Mouse (Mus musculus): Measurements from ENCODE around the gene Gpr25.

Gpr25 gene

DNA sequence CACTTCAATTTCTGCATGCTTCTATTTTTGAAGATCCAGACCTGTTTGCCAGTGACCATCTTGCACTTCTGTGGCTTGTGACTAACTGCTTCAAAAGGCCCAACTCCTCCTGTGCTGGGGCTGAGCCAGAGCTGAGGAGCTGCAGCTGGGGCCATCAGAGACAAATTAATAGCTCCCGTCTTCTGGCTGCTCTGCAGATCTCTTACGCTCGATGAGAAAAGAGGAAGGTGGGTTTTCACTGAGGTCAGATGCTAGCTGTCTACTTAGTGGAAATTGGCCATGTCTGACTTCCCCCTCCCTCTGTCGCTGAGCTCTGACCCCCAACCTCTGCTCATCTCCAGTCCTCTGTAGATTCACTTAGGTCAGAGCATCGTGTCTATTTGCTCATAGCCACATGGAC lies 11.0 kb downstream of the Gpr25 start:
- TF ChIP-seq GATA4 (IDR thresholded peaks at IDR 0.05; ENCODE audit: insufficient replicate concordance, low read length) = no peak

DNA sequence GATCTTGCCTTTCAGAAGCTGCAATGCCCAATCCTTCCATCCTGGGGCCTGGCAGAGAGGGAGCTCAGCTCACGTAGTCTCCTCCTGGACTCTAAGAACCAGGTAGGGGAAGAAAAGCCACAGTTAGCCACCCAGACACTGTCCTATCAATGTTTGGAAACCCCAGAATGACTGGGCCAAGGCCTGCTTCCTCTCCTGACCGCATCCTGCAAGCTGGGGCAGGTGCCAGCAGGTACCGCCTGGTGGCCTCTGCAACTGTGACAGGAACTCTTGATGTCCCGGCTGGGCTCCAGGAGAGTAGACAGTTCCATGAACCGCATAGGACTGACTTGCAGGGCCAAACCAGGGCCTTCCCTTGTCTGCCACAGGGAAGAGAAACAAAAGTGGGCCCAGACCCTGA lies 13.3 kb downstream of the Gpr25 start:
- no peak for TF ChIP-seq GATA4 (IDR thresholded peaks at IDR 0.05; ENCODE audit: insufficient replicate concordance, low read length)

DNA sequence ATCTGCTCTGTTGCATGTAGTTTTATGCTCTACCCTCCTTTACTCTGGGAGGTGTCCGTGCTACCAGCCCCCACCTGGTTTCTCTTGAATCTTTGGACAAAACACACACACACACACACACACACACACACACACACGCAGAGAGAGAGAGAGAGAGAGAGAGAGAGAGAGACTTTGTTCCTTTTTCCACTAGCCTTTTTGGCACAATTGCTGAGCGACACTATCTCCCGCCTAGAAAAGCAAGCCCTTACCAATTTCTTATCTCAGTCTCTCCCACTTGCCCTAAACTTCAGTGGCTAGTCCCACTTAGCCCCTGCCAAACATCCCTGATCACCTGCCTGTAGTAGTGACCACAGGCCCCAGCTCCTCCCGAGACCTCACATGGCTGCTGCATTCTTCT lies 16.2 kb downstream of the Gpr25 start:
- TF ChIP-seq GATA4 (IDR thresholded peaks at IDR 0.05; ENCODE audit: insufficient replicate concordance, low read length) = no peak

DNA sequence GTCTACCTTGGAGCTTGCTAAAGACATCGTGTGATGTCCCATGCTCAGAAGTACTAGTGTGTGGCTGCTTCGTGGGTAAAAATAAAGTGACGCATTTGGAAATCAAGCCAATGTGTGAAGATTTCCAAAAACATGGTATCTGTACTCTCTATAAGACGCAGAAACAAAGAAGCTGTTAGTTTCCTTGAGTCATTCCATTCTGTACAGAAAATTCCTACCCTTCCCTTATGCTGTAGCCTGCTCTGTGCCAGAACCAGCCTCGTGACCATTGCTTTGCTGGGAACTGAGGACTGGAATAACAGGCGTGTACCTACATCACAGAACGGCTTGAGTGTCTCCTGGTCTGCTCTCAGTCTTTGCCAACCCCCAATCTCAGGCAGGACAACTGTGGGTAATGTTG lies 18.9 kb downstream of the Gpr25 start:
- no peak for TF ChIP-seq GATA4 (IDR thresholded peaks at IDR 0.05; ENCODE audit: insufficient replicate concordance, low read length)

DNA sequence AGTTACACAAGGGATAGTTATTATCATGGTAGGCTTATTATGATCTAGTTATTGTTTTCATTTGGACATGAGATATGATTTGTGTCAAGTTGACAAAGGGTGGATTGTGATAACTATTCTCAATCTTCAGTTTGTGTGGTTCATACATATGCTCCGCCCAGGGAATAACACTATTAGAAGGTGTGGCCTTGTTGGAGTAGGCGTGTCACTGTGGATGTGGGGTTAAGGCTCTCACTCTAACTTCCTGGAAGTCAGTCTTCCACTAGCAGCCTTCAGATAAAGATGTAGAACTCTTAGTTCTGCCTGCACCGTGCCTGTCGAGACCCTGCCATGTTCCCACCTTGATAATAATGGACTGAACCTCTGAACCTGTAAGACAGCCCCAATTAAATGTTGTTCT lies 22.2 kb downstream of the Gpr25 start:
- TF ChIP-seq GATA4 (IDR thresholded peaks at IDR 0.05; ENCODE audit: insufficient replicate concordance, low read length) = no peak

DNA sequence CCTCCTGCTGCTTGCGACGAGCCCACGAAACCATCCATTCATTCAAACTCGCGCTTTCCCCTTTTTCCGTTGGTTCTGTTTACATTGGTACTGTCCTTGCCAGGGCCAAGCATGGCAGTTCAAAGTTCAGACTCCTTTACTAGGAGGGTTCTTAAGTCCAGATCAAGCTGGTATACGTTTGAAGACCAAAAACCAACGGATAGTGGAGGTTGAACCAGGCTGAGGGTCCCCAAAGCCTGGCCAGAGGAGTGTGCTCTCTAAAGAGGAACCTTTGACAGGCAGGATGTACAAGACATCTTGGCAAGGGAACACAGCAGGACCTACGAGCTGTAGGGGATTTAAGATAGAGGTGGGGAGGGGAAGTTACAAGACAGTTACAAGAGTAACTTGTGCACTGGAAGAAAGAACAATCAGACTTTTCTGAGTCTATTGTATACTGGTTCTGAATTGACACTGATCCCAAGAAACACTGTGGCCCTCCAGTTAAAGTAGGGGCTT lies 26.0 kb downstream of the Gpr25 start:
- no peak for TF ChIP-seq GATA4 (IDR thresholded peaks at IDR 0.05; ENCODE audit: insufficient replicate concordance, low read length)

DNA sequence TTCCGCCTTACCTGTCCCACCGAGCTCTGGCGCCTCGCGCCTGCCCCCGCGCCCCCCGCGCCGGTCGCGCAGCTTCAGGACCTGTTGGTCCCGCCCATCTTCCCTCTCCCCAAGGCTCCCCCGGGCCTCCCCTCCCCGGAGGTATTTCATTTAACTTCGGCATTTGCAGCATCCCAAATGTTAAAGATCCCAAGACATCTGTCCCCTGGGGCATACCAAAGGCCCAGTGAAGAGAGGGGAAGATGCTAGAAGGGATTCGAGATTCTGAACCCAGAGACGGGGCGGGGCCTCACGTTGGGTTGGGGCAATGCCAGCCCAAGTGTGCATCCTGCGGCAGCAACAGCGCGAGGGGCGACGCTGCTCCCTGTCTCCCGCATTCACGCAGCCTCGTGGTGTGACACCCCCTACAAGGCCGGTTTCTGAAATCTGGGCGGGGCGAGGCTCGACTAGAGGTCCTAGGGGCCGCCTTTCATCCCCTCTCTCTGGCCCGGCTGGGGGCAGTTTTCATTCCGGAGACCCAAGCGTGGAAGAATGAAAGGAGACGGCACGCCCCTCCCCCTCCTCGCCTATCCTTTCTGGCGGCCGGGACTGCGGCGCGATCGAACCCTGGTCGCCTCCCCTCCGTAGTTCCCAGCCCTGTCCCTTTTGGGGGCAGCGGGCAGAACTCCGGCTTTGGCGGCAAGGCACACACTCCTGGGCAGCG lies 26.6 kb downstream of the Gpr25 start, which contains the start of gene Inava:
Inava (minus strand) TSS at position 373 of the 703 bp plus-strand sequence.
- no peak for TF ChIP-seq GATA4 (IDR thresholded peaks at IDR 0.05; ENCODE audit: insufficient replicate concordance, low read length)

DNA sequence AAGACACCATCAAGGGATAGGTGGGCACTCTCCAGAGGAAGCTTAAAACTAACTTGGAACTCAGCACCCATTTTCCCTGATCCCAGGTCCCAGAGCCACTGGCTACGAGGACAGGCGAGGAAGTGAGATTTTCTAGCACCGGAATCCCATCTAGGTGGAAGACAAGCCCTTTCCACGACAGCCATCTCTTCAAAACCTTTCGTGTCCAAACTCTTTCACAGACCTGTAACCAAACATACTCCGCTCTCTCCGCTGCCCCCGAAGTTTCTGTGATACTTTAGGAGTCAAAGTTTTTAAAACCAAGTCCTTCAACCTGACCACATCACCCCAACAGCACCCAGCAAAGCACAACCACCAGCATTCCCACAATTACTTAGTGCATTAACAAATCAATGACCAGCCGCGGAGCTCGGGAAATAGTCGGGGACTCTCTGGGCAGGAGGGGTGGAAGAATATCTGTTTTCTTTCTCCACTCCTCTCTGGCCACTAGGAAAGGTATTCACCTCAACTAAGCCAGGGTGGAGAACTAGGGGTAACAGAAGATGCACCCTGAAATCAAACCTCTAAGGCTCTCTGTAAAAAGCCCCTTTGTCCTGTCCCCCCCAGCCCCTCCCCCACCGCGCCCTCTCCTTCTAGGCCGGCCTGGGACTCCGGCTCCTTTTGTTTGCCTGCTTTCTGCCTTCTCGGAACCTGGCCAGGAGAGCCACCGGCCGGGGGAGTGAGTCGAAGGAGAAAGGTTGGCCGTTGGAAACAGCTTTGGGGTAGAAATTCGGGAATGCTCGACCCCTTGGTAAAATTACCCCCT lies 27.5 kb downstream of the Gpr25 start:
- no peak for TF ChIP-seq GATA4 (IDR thresholded peaks at IDR 0.05; ENCODE audit: insufficient replicate concordance, low read length)

DNA sequence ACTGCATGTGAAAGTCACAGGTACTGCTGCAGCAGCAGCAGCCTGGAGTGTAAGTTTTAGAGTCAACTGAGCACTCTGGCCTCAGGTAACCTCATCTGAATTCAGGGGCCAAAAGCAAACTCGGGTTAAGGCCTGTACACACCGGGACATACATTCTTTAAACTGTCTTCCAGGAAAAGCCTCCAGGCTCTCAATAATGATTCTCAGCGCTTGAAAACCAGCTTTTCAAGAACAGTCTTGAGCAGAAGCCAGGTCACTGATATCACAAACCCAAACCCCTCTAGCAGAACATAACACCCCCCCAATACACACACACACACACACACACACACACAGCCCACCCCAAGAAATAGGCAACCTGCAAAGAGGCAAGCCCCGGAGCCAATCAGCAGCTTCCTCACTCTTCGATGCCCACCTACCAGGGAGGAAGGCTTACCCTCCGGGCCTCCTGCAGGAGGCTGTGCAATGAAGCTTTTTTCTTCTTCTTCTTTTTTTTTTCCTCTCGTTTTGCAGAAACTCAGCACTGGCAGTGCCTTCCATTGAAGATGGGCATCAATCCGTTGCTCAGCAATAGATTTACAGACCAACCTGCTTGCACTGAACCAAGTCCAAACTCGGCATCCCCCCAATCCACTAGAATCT lies 28.3 kb downstream of the Gpr25 start:
- no peak for TF ChIP-seq GATA4 (IDR thresholded peaks at IDR 0.05; ENCODE audit: insufficient replicate concordance, low read length)

DNA sequence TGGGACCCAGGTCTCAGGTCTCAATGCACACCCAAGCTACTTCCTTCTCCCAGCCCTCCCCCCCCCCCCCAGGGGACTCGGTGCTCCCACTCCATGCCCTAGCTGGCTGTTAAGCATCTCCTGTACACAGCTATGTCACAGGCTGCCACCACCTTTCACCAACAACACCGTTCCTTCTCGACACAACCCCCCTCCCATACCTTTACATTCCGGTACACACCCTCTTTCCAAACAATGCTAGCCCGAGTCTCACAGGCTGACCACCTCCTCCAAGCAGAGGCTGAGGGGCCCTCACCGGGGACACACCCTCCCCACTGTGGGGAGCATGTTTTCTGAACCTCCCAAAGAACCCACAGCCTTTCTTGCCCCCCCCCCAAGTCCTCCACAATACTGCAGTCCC lies 29.1 kb downstream of the Gpr25 start:
- TF ChIP-seq GATA4 (IDR thresholded peaks at IDR 0.05; ENCODE audit: insufficient replicate concordance, low read length) = no peak

DNA sequence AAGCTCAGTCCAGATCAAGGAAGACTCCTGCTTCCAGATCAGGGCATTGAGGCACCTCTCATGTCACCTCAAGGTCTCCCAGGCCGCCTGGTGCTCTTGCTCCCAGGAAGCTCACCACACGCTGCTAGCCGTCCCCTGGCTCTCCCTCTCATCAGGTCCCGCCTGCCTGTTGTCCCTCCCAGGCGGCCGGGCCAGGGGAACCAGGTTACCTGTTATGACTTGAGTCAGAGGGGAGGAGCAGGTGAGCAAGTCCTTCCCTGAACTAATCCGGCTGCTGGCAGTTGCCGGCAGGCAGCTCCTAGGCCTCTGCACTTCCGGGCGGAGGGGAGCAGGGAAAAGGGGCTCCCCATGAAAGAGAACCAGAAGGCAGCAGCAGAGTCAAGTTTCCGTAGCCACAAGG lies 30.5 kb downstream of the Gpr25 start:
- TF ChIP-seq GATA4 (IDR thresholded peaks at IDR 0.05; ENCODE audit: insufficient replicate concordance, low read length) = no peak

DNA sequence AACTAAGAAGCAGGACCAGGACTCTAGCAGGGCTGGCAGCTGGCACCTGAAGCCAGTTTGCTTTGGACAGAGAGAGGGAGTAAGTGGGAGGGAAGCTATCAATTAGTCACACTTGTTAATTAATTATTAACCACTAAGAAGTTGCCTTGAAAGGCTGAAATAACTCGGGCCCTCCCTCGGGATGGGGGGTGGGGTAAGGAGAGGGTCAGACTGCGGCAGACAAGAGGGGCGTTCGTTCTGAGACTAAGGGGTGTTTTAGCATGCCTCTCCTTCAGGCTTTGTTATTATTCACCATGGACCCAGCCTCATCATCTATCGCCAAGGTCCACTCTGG lies 31.7 kb downstream of the Gpr25 start:
- TF ChIP-seq GATA4 (IDR thresholded peaks at IDR 0.05; ENCODE audit: insufficient replicate concordance, low read length) = no peak

DNA sequence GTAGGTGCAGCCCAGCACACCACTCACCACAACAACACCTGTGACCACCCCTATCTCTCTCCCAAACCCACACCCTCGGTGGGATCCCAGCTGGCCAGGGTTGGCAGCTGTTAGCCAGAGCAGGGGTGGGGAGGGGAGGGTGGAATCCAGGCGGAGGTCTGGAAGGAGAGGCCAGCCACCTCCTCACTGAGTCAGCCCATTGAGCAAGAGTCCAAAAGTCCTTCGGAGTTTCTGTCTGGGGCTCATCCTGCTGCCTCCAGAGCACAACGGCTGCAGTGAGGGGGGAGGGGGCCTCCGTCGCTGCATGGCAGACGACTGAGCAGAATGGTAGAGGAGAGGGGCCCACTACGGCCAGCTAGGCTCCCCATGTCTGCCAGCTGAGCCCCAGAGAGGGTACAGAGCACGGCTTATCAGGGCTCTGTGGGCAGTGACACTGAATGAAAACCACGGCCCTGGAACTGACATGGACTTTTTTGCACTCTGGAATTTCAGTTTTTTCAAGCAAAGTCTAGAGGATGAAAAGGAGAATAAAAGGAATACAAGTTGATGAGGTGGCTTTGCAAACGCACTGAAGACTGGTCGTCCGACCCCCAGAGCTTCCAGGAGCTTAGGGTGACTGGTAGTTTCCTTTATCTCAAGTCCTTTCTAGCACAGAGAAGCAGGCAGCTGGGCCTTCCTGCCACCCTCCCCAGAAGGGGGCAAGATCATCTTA lies 32.2 kb downstream of the Gpr25 start:
- TF ChIP-seq GATA4 (IDR thresholded peaks at IDR 0.05; ENCODE audit: insufficient replicate concordance, low read length) = no peak

DNA sequence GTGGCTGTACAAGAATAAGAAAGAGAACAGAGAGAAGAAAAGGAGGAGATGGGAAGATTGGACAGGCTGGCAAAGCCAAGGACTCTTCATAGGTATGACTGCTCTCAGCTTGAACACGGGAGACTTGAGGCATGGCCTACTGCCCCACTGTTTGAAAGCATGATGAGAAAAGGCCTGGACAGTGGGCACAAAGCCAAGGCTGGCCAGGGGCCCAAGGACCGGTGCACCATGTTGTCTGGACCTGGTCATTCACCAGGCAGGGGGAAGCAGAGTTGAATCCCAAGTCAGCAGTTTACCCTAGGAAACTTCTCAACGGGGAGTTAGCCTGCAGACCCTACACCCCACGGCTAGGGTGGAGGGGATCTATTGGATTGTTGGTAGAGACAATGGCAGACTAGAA lies 32.8 kb downstream of the Gpr25 start:
- TF ChIP-seq GATA4 (IDR thresholded peaks at IDR 0.05; ENCODE audit: insufficient replicate concordance, low read length) = no peak

DNA sequence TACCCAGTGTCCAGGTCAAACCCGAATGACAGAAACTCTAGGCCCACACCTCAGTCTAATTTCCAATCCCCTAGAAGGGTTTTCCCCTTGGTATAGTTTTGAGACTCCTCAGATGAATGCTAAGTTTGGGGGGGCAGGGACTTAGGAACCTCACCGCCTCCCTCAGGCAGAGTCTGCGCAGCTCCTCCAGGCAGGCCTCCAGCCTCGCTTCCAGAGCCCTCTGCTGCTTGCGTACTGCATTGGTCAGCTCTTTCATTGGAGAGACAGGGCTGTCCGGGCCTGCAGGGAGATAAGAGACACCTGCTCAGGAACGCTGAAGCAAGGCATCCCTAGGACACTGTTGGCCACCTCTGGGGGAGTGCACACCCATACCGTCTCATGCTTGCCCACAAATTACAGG lies 34.0 kb downstream of the Gpr25 start:
- no peak for TF ChIP-seq GATA4 (IDR thresholded peaks at IDR 0.05; ENCODE audit: insufficient replicate concordance, low read length)
